Mouse (Mus musculus) c-Kit-positive CD71-positive TER-119-positive erythroid progenitor cells, embryonic 14.5 days (primary cell): ENCODE results near the gene Acp7.
"Not testable (repeated sequence)": the region's sequence is repeated elsewhere in the genome, so short reads cannot be mapped to it uniquely, and the experiment has no call there.

ENCODE experiments used
- DNase-seq: peaks from one replicate; pipeline ENCODE4 v3.0.0-alpha.2; 2013; ENCODE audit warnings: low spot score

Acp7 gene

DNA sequence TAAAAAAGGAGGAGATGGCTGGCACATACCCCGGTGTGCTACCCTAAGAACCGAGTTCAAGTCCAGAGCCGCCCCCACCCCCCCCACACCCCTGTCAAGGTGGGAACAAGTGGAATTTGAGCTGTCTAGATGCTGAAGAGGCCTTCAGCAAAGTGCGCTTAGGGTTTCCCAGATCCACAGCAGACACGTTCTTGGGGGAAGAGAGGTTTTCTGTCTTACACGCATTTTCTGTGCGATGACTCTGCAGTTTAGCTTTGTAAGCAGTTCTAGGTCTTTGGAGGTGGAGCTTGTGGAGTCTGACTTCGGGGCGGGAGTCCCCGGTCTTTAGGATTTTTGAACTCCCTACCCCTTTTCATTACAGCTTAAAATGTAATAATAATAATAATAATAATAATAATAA lies at the start of gene Acp7:
TSS of gene Acp7 (minus strand) at position 260 of the 400 bp plus-strand sequence.
- DNase-seq = no peak

DNA sequence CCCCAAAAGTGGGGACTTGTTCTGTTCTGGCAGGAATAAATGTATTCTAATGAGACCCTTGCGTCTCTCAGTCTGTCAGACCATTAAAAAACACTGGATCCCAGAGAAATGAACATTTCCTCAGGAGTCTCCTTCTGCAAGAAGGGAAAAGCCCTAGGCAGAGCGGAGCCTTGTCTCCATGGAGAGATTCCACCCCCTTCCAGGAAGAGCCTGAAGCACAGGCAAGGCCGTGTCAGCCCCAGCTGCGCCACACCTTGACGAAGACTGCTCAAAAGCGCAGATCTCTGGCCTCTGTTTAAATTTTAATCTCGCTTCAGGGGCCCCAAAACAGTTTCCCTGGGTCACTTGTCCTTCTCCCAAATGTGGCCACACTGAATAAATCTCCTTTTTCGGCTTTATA lies 46.5 kb upstream of the Acp7 start:
- DNase-seq = no peak

DNA sequence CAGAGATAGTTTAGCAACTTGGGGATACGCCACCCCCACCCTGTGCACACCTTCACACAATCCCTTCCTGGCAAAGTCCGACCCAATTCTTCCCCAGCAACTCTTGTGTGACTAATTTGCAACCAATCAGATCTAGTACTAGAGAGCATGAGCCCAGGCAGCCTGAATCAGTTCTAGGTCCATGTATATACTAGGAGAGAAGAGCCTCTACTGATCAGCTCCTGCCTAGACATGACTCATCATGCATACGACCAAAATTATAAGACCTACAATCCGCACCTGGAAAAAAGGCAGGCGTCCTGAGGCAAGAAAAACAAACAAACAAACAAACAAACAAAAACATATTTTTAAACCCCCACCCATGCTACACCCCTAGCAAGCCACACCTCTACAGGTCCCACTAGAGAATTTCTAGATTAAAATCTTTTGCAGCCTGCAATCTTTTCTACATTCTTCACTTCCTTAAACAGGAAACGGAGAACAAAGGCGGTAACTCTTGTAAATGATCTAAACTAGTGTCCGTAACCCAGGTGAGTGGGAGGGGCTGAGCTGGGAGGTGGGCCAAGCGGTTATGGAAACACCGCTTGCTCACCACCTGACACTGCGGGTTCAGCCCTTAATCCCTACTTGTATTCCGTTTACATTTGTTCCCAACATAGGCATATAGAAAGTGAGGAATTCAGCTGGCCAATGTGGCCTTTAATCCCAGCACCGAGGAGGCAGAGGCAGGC lies 45.8 kb upstream of the Acp7 start:
- DNase-seq = no peak

DNA sequence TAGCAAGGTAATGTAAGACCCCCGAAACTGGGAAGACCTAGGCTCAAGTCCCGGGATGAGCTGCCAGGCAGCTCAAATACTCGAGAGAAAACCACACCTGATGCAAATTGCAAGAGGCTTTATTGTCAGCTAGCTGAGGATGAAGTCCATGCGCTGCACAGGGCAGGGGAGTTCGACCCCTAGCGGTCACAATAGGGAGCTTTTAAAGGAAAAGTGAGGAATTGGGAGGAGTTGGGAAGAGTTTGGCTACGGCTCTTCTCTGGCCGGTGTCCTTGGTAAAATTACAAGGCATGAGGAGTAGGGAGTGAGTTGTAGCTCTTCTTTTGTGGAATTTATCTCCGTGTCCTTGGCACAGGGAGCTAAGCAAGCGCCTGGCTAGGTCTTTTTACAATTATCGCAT lies 44.6 kb upstream of the Acp7 start:
- DNase-seq = no peak

DNA sequence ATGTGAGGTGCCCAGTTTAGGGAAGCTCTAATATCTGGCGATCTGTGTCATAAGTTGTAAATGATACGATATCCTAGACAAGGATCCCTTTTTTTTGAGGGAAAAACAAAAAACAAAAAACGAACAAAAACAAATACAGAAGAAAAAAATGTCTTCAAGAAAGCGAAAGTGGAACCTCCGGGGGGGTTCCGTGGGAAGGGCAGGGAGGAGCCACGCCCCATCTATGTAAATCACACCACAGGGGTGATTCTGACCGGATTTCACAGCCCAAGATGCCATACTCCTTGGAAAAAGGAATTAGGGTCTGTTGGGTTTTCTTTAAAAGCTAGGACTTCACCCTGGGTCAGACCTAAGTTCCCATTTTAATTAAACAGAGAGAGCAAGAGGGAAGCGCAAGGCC lies 43.9 kb upstream of the Acp7 start:
- DNase-seq = no peak

DNA sequence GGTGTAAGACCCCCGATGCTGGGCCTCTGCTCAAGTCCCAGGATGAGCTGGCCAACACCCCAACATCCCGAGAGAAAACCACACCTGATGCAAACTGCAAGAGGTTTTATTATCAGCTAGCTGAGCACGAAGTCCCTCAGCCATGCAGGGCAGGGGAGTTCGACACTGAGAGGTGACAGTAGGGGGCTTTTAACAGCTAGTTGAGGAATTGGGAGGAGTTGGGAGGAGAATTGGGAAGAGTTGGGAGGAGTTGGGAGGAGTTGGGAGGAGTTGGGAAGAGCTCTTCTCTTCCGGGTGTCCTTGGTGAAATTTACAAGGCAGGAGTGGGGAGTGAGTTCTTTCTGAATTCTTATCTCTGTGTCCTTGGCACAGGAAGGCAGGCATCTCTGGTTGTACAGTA lies 41.7 kb upstream of the Acp7 start:
- not testable (repeated sequence) for DNase-seq

DNA sequence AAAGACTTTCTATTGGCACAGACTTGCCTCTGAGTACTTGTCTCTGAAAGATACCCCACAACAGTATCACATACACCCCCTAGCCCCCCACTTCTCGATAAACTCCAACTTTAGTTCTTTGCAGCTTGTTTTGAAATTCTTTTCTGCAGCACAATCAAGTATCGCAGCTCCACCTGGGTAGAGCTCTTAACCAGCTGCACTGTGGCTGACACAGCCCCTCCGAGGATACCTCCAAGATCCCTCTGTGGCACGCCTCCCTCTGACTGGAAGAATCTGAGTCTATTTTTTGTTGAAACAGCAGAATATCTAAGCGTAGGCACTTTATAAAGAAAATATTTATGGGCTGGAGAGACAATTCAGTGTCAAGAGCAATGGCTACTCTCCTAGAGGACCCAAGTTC lies 41.1 kb upstream of the Acp7 start:
- no peak for DNase-seq

DNA sequence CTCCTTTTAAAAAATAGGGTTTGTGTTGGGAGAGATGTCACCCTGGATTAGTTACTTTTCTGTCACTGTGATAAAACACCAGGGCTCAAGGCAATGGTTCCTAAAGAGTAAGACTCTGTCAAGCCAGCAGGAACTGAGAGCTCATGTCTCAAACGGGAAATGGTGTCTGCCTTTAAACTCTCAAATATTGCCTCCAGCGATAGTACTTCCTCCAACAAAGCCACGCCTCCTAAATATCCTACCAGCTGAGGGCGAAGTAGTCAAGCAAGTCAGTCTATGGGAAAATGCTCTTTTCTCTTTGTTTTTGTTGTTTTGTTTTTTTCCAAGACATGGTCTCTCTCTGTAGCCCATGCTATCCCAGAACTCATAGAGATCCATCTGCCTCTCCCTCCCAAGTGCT lies 40.0 kb upstream of the Acp7 start:
- DNase-seq = no peak

DNA sequence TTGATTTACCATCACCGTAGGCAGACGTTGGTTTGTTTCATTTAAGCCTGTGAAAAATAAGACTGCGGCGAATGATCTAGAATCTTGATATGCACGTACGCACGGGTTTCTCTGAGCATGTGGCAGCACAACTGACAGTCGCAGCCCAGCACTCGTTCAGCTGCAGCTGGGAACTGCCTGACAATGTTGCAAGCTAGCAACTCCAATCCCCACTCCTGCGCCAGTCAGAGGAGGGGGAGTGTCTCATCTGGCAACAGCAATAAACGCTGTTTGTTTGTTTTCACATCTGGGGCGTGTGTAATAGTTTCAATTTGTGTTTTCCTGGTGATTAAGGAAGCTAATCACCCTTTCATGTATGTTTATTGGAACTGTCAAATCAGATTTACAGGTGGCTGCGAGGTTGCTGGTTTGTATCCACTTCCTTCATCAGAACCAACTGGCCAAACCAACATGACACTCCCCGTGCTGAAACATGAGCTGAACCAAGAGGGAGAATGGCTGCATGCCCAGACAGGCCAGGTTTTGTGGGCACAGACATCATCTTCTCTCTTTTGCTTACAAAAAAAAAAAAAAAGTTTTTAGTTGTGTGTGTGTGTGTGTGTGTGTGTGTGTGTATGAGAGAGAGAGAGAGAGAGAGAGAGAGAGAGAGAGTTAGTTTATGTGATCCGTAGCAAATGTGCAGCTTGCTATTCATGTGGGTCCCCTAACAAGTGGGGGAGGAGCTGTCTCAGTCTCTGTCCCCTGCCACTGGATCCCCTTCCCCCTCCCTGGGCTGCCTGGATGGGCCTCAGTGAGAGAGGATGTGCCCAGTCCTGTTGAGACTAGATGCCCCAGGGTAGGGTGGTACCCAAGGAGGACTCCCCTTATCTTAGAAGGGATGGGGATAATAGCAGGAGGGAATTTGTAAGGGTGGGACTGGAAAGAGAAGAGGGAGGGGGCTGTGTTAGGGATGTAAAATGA lies 34.8 kb upstream of the Acp7 start:
- no peak for DNase-seq

DNA sequence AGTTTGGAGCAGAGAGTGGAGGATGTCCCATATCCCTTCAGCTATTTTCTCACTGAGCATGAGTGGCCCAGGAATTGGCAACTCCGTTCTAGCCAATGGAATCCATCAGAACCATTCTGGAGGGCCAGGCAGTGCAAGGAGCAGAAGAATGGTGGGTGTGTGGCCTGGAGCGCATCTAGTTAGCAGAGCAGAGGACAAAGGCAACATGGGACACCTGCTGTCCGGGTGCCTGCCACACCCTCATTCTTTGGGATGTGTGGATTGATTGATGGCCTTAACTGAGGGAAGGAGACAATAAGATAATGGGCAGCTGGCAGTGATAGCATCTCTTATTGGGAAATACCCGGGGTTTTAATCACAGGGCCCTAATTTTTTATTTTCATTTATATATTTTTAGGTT lies 25.3 kb upstream of the Acp7 start:
- no peak for DNase-seq

DNA sequence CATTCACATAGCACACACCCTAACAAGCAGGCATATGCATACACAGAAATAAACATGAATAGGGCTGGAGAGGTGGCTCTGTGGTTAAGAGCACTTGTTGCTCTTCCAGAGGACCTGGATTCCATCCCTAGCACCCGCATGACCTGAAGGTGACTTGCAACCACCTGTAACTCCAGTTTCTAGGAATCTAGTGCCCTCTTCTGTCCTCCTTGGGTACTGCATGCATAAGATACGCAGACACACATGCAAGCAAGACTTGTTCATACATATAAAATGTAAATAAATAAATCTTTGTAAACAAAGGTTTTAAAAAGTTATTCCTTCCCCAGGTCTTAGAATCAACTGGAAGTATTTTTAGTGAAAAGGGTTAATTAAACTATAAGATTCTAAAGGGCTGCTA lies 20.0 kb upstream of the Acp7 start:
- peak; percentile 29 for DNase-seq

DNA sequence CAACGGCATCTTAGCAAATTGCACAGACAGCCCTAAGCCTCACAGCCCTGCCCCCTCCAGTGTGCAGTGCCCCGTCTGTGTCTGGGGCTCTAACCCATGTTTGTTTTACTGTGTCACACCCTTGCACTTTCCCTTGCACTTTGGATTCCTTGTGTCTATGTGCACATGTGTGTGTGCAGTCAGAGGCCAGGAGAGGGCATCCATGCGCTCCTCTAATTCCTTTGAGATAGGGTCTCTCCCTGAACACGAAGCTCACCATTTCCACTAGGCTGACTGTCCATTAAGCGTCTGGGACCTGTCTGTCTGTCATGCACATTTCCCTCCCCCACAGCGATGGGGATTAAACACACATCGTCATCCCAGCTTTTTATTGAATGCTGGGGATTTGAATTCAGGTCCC lies 15.9 kb upstream of the Acp7 start:
- DNase-seq = no peak

DNA sequence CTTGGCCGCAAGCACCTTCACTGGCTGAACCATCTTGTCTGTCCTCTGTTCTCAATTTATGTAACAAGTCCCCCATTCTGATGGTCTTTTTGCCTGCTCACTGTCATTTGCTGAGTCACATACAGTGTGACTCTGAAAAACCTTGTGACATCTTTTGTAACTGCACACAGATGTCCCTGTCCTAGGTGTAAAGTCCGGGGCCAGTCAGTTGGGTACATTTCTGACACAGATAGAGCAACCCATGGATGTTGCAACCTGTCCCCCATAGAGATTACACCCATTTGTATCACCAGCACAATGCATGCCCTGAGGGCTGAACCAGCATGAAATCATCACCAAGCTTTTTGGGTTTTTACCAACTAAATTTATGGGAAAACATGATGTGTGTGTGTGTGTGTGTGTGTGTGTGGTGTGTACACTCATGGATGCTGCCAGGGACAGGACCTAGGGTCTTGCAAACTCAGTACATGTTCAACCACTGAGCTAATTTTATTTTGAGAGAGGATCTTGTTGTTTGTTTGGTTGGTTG lies 14.9 kb upstream of the Acp7 start:
- no peak for DNase-seq

DNA sequence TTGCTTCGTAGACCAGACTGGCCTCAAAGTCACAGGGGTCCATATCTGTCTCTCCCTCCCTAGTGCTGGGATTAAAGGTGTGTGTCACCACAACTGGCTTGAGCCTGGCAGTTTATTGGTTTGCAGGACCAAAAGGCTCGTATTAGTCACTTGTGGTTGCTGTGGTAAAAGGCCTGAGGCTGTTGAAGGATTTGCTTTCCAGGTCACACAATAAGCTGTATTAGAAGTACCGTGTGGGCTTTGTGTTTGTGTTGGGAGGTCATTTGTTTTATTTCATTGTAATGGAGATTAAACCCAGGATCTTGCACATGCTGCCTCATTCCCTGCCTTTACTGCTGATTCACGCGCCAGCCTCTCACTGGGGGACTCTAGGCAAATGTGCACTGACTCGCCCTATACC lies 14.2 kb upstream of the Acp7 start:
- DNase-seq = no peak

DNA sequence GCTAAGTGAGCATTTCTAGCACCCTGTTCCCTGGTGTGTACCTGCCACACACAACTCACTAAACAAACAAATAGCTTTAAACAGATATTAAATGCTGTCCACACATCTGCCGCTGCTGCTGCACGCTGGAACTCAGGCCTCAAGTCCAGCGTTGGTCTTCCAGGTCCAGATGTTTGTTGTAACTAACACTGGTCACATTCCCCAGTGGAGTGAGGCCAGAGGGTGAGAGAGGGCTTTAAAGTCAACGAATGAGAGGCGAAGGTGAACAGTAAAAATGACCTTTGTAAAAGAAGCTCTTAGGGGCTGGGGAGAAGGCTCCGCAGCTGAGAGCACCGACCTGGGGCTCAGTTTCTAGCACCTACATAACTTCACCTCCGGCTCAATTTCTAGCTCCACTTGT lies 10.4 kb upstream of the Acp7 start:
- no peak for DNase-seq

DNA sequence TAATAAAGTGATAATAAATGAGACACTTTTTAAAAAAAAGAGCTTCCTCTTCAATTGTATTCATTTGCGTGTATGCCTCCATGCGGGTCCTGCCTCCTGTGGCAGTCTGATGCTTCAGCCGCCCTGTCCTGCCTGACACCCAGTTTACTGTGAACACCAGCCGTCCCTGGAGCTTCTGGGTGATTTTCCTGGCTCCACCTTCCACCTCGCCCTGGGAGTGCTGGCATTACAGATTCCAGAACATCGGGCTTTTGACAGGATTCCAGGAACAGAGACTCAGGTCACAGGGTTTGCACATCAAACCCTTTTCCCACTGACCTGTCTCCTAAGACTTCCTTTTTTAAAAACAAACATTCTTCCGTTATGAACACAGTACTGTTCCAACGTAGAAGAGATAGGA lies 6.4 kb upstream of the Acp7 start:
- DNase-seq = no peak

DNA sequence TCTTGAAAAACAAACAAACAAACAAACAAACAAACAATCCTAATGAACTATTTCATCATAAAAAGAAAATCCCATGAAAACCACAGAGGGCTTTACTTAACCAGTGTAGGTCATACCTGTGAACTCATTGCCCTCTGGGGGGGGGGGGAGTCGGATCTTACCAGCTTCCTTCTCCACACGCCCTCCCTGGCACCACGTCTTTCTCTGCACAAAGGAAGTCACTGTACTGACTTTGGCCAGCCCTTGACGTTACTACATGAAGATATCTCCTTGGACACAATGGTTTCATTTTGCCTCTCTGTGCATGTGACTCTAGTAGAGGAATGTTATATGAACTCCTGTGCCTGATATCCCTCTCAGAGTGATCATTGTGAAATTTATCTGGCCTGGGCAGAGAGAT lies 3.0 kb upstream of the Acp7 start:
- DNase-seq = no peak

DNA sequence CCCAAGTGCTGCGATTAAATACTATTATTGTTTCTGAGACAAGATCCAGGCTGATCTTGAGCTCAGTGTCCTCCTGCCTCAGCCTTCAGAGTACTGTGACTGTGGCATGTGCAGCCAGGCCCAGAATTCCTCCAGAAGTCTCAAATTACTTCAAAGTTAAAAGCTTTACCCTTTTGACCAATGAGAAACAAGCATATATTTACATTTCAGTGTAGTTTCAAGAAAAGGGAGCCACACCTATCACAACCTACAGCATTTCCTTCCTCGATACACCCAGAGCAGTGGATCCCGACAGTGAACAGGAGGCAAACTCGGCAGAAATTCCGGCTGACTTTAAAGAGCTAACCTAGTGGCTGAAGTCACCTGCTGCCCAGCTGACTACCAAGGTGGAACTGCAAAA lies 6.3 kb downstream of the Acp7 start:
- no peak for DNase-seq

DNA sequence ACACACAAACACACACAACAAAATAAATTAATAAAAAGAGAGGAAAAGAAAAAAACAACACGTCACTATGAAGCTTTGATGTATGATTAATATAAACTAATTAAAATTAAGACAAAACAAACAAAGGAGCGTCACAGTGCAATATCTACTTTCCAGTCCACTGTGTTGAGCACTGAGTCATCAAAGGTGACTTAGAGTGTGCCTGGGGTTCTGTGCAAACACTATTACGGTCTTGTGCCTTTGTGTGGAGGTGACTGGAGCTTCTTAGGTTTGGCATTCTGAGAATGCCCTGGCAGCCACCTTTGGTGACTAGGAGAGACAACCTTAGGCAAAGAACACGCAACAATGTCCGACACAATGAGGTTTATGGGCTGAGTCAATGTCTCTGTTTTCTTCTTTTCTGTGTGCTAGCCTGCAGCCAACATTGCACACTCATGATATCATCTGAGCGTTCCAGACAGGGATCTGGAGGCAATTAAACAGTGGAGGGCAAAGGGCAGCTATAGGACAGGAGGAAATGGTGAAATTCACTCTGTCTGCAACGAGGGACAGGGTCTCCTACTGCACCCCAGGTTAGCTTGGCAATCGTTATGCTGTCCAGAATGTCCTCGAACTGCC lies 11.9 kb downstream of the Acp7 start:
- no peak for DNase-seq

DNA sequence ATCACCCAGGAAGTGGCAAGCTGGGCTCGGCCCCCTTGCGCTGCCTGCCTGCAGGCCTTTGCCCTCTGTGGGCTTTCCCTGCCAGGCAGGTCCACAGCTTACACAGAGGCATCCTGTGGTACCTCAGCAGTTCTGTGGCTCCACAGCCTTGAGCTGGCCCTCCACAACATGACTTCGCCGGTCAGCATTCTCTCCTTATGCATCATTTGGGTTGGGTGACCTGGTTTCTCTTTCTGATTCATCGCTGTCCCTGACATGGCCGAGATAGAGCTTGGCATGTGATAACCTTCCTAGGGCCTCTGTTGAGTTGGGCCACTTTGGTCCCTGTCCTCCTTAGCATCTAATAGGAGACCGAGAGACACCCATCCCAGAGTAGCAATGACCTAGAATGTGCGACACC lies 25.2 kb downstream of the Acp7 start:
- DNase-seq = no peak

DNA sequence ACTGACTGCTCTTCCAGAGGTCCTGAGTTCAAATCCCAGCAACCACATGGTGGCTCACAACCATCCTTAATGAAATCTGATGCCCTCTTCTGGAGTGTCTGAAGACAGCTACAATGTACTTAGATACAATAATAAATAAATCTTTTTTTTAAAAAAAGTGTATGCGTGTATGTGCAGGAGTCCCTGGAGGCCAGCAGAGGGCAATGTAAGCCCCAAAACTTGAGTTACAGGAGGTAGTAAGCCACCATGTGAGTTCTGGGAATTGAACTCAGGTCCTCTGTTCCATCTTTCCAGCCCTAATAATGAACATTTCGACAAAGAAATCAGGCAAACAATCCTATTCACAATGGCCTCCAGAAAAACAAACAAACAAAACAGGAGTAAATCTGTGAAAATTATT lies 27.3 kb downstream of the Acp7 start:
- DNase-seq = not testable (repeated sequence)

DNA sequence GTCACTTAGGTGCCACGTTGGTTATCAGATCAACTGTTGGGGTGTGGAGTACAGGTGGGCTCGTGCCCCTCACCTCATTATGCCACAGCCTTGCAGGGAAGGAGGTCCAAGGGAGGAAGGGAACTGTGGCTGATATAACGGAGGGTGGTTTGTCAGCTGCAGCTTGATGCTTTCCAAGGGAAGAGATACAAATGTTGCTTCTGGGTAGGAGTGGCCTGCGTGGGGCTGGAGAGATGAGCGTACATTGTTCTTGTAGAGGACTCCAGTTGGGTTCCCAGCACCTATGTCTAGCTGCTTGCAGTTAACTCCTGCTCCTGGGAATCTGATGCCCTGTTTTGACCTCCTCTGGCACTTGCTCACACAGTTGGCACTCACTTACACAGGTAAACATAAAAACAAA lies 28.0 kb downstream of the Acp7 start:
- DNase-seq = no peak

DNA sequence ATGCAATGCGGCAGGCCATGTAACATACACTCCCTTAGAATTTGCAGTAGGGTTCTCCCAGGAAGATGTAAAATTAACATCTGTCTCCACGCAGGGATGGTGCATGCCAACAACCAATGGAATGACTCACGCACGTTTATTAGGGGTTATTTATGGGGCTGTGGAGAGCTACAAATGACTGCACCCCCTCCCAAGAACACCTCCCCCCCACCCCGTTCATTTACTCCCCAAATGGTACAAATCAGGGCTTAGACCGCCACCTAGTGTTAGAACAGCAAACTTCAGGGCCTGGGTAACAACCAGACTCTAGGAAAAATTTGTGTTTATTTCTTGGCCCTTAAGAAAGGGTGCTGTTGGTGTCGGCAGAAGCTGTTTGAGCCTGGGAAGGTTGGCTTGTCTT lies 29.5 kb downstream of the Acp7 start:
- DNase-seq = no peak
